Mouse (Mus musculus) C2C12 (cell line): ENCODE data around the gene Gm38431. TPM values are rescaled to one million over a fixed set of nuclear protein-coding genes. Genes with fewer than 3 reads are reported as not detected.

Experiments
- H3K27me3 ChIP-seq: one replicate; pipeline ENCODE4 v1.6.1; 2011; ENCODE audit not compliant: control insufficient read depth, insufficient read depth, insufficient read length
- H3K36me3 ChIP-seq: one replicate; pipeline ENCODE4 v1.6.1; 2011; ENCODE audit not compliant: control insufficient read depth, insufficient read depth
- H3K4me3 ChIP-seq: one replicate; pipeline ENCODE4 v1.5.1; 2011; ENCODE audit warnings: mild to moderate bottlenecking, control low read depth; ENCODE audit not compliant: poor library complexity, insufficient read depth, severe bottlenecking
- H3K79me2 ChIP-seq: one replicate; pipeline ENCODE4 v1.6.1; 2011; ENCODE audit not compliant: control insufficient read depth, insufficient read depth
- H3K79me3 ChIP-seq: one replicate; pipeline ENCODE4 v1.6.1; 2011; ENCODE audit warnings: low read depth, control low read depth
- H3ac ChIP-seq: one replicate; pipeline ENCODE3; 2011; ENCODE audit warnings: low read depth; ENCODE audit not compliant: control insufficient read depth, insufficient read length
- CEBPB ChIP-seq: IDR thresholded peaks from one replicate; pipeline ENCODE4 v1.6.1; 2011; ENCODE audit warnings: low read depth, mild to moderate bottlenecking, control low read depth, moderate library complexity
- CTCF ChIP-seq: IDR thresholded peaks from one replicate; pipeline ENCODE4 v1.5.1; 2011; ENCODE audit not compliant: control insufficient read depth, insufficient read depth, insufficient read length
- FOSL1 ChIP-seq: IDR thresholded peaks from one replicate; pipeline ENCODE4 v1.8.0; 2011; ENCODE audit warnings: mild to moderate bottlenecking, low read length; ENCODE audit not compliant: poor library complexity, insufficient read depth, severe bottlenecking
- MAX ChIP-seq: IDR thresholded peaks from one replicate; pipeline ENCODE4 v1.6.1; 2011; ENCODE audit warnings: mild to moderate bottlenecking, control low read depth
- MYOD1 ChIP-seq: IDR thresholded peaks from one replicate; pipeline ENCODE4 v1.6.1; 2011; ENCODE audit warnings: low read depth; ENCODE audit not compliant: control insufficient read depth, insufficient read length
- MYOG ChIP-seq: IDR thresholded peaks from one replicate; pipeline ENCODE4 v1.6.1; 2011; ENCODE audit not compliant: control insufficient read depth, insufficient read length; ENCODE audit errors: extremely low read depth
- USF1 ChIP-seq: IDR thresholded peaks from one replicate; pipeline ENCODE4 v1.6.1; 2011; ENCODE audit warnings: low read depth, mild to moderate bottlenecking, control low read depth, moderate library complexity
- microRNA-seq: library from miRNA; unstranded; fragments of <30 nt; microRNA quantifications from one replicate; pipeline ENCODE4, GENCODE M21; 2019; ENCODE audit warnings: borderline microRNAs expressed
- polyA plus RNA-seq: library from polyadenylated mRNA; unstranded; fragments of >200 nt; fragmentation: generic; extraction: Trizol; gene quantifications from one replicate; pipeline ENCODE4 v1.2.1, GENCODE M21; 2012; ENCODE audit warnings: missing spikeins

Gm38431 gene
- polyA plus RNA-seq, 1 experiment, result 1.3 TPM

- Histone ChIP-seq H3K27me3 (no peaks in the 10 kb centered on the region), H3K79me2 (no peaks in the 10 kb centered on the region), H3K4me3 (no peak overlapping the region), H3K79me3 (no peaks in the 10 kb centered on the region), H3K36me3 (no peaks in the 10 kb centered on the region), H3ac (no peak overlapping the region)
- TF ChIP-seq USF1, result no peak
- no peak for TF ChIP-seq MYOD1
- no peak for TF ChIP-seq FOSL1
- TF ChIP-seq MYOG, result no peak
- no peak for TF ChIP-seq MAX
- TF ChIP-seq CEBPB, result no peak
- TF ChIP-seq CTCF, result no peak
Observed at GRCm38 (mm10) chr9:21025258-21025810, 66.5 kb downstream of the Gm38431 start.

- Histone ChIP-seq H3K27me3 (no peaks in the 10 kb centered on the region), H3K79me3 (no peaks in the 10 kb centered on the region), H3K4me3 (no peak overlapping the region), H3K36me3 (no peaks in the 10 kb centered on the region), H3ac (no peak overlapping the region), H3K79me2 (no peaks in the 10 kb centered on the region)
- TF ChIP-seq CTCF (no peak), FOSL1 (no peak), USF1 (no peak), CEBPB (no peak), MAX (no peak)
Observed at GRCm38 (mm10) chr9:21022726-21023125, 69.1 kb downstream of the Gm38431 start.

- Histone ChIP-seq H3K79me2 (no peaks in the 10 kb centered on the region), H3ac (no peak overlapping the region), H3K36me3 (no peaks in the 10 kb centered on the region), H3K79me3 (no peaks in the 10 kb centered on the region), H3K4me3 (no peak overlapping the region), H3K27me3 (no peaks in the 10 kb centered on the region)
- TF ChIP-seq MAX, result no peak
- no peak for TF ChIP-seq CEBPB
- no peak for TF ChIP-seq MYOD1
- no peak for TF ChIP-seq CTCF
- no peak for TF ChIP-seq MYOG
- no peak for TF ChIP-seq FOSL1
Observed at GRCm38 (mm10) chr9:21022288-21022687, 69.5 kb downstream of the Gm38431 start.

DNA sequence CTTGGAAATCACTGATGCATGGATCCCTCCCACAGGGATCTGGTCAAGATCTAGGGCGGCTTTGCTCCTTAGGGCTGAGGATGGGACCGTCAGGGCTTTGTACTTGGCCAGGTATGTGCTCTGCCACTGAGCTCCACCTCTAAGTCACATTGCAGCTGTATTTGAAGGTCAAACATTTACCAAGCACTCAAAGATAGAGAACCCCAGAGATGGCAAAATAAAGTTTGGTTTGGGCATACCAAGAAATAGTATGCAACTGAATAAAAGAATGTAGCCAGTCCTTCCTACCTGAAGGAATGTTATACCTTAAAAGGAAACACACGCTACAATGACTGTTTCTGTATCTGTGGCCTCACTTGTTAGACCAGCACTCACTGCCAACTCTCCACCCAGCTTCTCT is 70.4 kb downstream of the Gm38431 start:
- Histone ChIP-seq H3K4me3 (no peak overlapping the region), H3K36me3 (no peaks in the 10 kb centered on the region), H3ac (no peak overlapping the region), H3K79me2 (no peaks in the 10 kb centered on the region), H3K27me3 (peaks cover 6% of the 10 kb centered on the region), H3K79me3 (no peaks in the 10 kb centered on the region)
- TF ChIP-seq FOSL1, result no peak
- no peak for TF ChIP-seq CTCF
- TF ChIP-seq MYOD1, result no peak
- TF ChIP-seq MAX, result no peak
- TF ChIP-seq USF1, result no peak
- TF ChIP-seq MYOG, result no peak
- TF ChIP-seq CEBPB, result no peak

GRCm38 (mm10) chr9:21018600-21018999 is 73.2 kb downstream of the Gm38431 start:
- H3K36me3 ChIP-seq, result no peaks in the 10 kb centered on the region
- H3K79me3 ChIP-seq, result no peaks in the 10 kb centered on the region
- no peak for TF ChIP-seq CTCF
- no peak for TF ChIP-seq MYOG
- no peak for TF ChIP-seq MYOD1
- no peak for TF ChIP-seq USF1
- no peak for TF ChIP-seq CEBPB
- no peak for TF ChIP-seq MAX
- no peak for TF ChIP-seq FOSL1
- no peak overlapping the region for H3K4me3 ChIP-seq
- peaks cover 22% of the 10 kb centered on the region for H3K27me3 ChIP-seq
- H3K79me2 ChIP-seq, result no peaks in the 10 kb centered on the region
- H3ac ChIP-seq, result no peak overlapping the region

Small RNAs within 50 kb of the gene (microRNA-seq; reads per million reads assigned to microRNA genes)
- gene Mir1900, result 0.20 reads per million
- gene Mir7082, result 0.24 reads per million

Other genes with a start within 250 kb of the Gm38431 start
- gene A230050P20Rik, start 223.4 kb downstream of the Gm38431 start, polyA plus RNA-seq, result 11.8 TPM
- gene Angptl6, start 212.3 kb downstream of the Gm38431 start, polyA plus RNA-seq, result 0.92 TPM
- gene Ppan, start 203.8 kb downstream of the Gm38431 start, polyA plus RNA-seq, result 88.3 TPM
- 247 TPM for gene Eif3g, start 193.4 kb downstream of the Gm38431 start, polyA plus RNA-seq
- gene Dnmt1, start 132.1 kb downstream of the Gm38431 start, polyA plus RNA-seq, result 69.7 TPM
- 13.0 TPM for gene S1pr2, start 115.2 kb downstream of the Gm38431 start, polyA plus RNA-seq
- gene Mrpl4, start 89.3 kb downstream of the Gm38431 start, polyA plus RNA-seq, result 107 TPM
- 0.09 TPM for gene Icam1, start 76.0 kb downstream of the Gm38431 start, polyA plus RNA-seq
- 0.43 TPM for gene Icam4, start 62.6 kb downstream of the Gm38431 start, polyA plus RNA-seq
- 0.46 TPM for gene Icam5, start 59.9 kb downstream of the Gm38431 start, polyA plus RNA-seq
- gene Zglp1, start 24.9 kb downstream of the Gm38431 start, polyA plus RNA-seq, result 0.43 TPM
- 0.96 TPM for gene Gm49373, start 18.9 kb downstream of the Gm38431 start, polyA plus RNA-seq
- 109 TPM for gene Fdx1l, start 18.4 kb downstream of the Gm38431 start, polyA plus RNA-seq
- gene Raver1, start within 50 bp of the Gm38431 start, polyA plus RNA-seq, result 49.2 TPM
- gene Tyk2, start 39.2 kb upstream of the Gm38431 start, polyA plus RNA-seq, result 8.7 TPM
- 342 TPM for gene Cdc37, start 58.0 kb upstream of the Gm38431 start, polyA plus RNA-seq
- 7.4 TPM for gene Pde4a, start 73.7 kb upstream of the Gm38431 start, polyA plus RNA-seq
- gene Keap1, start 147.4 kb upstream of the Gm38431 start, polyA plus RNA-seq, result 41.5 TPM
- gene S1pr5, start 156.4 kb upstream of the Gm38431 start, polyA plus RNA-seq, result 0.04 TPM
- 33.7 TPM for gene Atg4d, start 173.3 kb upstream of the Gm38431 start, polyA plus RNA-seq
- 29.3 TPM for gene Kri1, start 196.0 kb upstream of the Gm38431 start, polyA plus RNA-seq
- 49.4 TPM for gene Cdkn2d, start 199.4 kb upstream of the Gm38431 start, polyA plus RNA-seq
- gene Ap1m2, start 220.3 kb upstream of the Gm38431 start, polyA plus RNA-seq, result not detected
- 221 TPM for gene Slc44a2, start 228.7 kb upstream of the Gm38431 start, polyA plus RNA-seq